Mouse (Mus musculus) liver, postnatal 0 days (tissue): Measurements from ENCODE around the gene R3hdm2.

Experiments
- CTCF ChIP-seq: sonication (generic); IDR thresholded peaks from 2 replicates; pipeline ENCODE4 v1.5.1; 2016; ENCODE audit warnings: antibody characterized with exemption, low read depth
- EP300 ChIP-seq: IDR thresholded peaks from 2 replicates; pipeline ENCODE4 v1.6.1; 2016; ENCODE audit warnings: antibody characterized with exemption, low read depth, mild to moderate bottlenecking

GRCm38 (mm10) chr10:127488856-127489255, 108.7 kb downstream of the R3hdm2 start:
- TF ChIP-seq CTCF (no peak), EP300 (no peak)
